Mouse (Mus musculus) lung, embryonic 14.5 days (tissue): ENCODE measurements around the gene Clstn2. TPM values are rescaled to one million over a fixed set of nuclear protein-coding genes. Genes with fewer than 3 reads are reported as not detected.

ENCODE experiments used
- ATAC-seq: fragments of 200-750 bp; cut with Nextera tagmentation; 2 replicates; pipeline ENCODE4 v1.8.0; 2017; ENCODE audit warnings: mild to moderate bottlenecking, moderate TSS enrichment, moderate library complexity; ENCODE audit not compliant: insufficient read depth
- DNase-seq: peaks from one replicate; pipeline ENCODE4 v3.0.0-alpha.2; 2015
- H3K27ac ChIP-seq: fragments of 300-500 bp; sonication (generic); 2 replicates; pipeline ENCODE4 v1.5.1; 2014; ENCODE audit warnings: low read depth, mild to moderate bottlenecking, moderate library complexity
- H3K27me3 ChIP-seq: fragments of 300-500 bp; sonication (generic); 2 replicates; pipeline ENCODE4 v1.6.1; 2014; ENCODE audit warnings: low read length, control low read depth; ENCODE audit not compliant: insufficient read depth
- H3K36me3 ChIP-seq: fragments of 300-500 bp; sonication (generic); 2 replicates; pipeline ENCODE4 v1.6.1; 2014; ENCODE audit warnings: control low read depth; ENCODE audit not compliant: insufficient read depth
- H3K4me1 ChIP-seq: fragments of 300-500 bp; sonication (generic); 2 replicates; pipeline ENCODE4 v1.6.1; 2014; ENCODE audit warnings: antibody characterized with exemption, control low read depth; ENCODE audit not compliant: insufficient read depth
- H3K4me2 ChIP-seq: fragments of 300-500 bp; sonication (generic); 2 replicates; pipeline ENCODE4 v1.6.1; 2014; ENCODE audit warnings: mild to moderate bottlenecking
- H3K4me3 ChIP-seq: fragments of 300-500 bp; sonication (generic); 2 replicates; pipeline ENCODE4 v1.5.1; 2014; ENCODE audit warnings: low read depth, low read length
- H3K9ac ChIP-seq: fragments of 300-500 bp; sonication (generic); 2 replicates; pipeline ENCODE4 v1.6.1; 2014
- H3K9me3 ChIP-seq: fragments of 300-500 bp; sonication (generic); 2 replicates; pipeline ENCODE4 v1.6.1; 2016; ENCODE audit warnings: low read depth, low read length, control low read depth
- CTCF ChIP-seq: IDR thresholded peaks from 2 replicates; pipeline ENCODE4 v1.5.1; 2016; ENCODE audit warnings: antibody characterized with exemption, low read depth
- WGBS: fragments of 180-500 bp; shearing (Covaris S2); extraction: QIAGEN DNeasy Blood & Tissue Kit; methylation state at CpG from one replicate; pipeline ENCODE4 v1.1.7; 2014; 5-methylcytosine and 5-hydroxymethylcytosine counted together
- polyA plus RNA-seq: library from polyadenylated mRNA; unstranded; fragments of >200 nt; fragmentation: Nextera tagmentation; extraction: Ambion mirVana; gene quantifications from 2 replicates; pipeline ENCODE4 v1.2.1, GENCODE M21; 2014

Gene Clstn2
- polyA plus RNA-seq, 1 experiment from 2014 or later = 2.0 TPM

DNA sequence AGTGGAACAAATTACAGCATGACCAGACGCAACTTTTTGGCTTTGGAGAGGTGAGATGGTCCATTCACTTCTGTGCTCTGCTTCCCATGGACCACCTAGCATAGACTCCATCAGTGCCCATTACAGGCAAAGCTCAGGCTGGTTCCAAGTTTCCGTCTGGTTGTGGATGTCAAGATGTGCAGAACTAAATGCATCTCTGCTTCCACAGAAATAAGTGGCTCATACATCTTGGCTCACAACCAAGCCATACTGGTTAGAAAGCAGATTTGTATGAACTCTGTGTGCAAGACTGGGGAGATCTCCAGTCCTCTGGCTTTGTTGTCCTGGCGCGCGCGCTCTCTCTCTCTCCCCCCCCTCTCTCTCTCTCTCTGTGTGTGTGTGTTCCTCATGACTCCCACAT is 537.9 kb downstream of the Clstn2 start:
- no peak for TF ChIP-seq CTCF
- Histone ChIP-seq H3K27me3 (no peaks in the 10 kb centered on the region), H3K4me3 (no peak overlapping the region), H3K36me3 (no peaks in the 10 kb centered on the region), H3K9me3 (no peaks in the 10 kb centered on the region), H3K9ac (no peak overlapping the region), H3K4me2 (no peak overlapping the region), H3K27ac (no peak overlapping the region), H3K4me1 (no peaks in the 10 kb centered on the region; the same call in 1 of the 2 replicates)
- WGBS = 82% methylated on average over 6 of the region's 6 CpGs
- ATAC-seq = no peak
- peak; percentile 35 for DNase-seq

DNA sequence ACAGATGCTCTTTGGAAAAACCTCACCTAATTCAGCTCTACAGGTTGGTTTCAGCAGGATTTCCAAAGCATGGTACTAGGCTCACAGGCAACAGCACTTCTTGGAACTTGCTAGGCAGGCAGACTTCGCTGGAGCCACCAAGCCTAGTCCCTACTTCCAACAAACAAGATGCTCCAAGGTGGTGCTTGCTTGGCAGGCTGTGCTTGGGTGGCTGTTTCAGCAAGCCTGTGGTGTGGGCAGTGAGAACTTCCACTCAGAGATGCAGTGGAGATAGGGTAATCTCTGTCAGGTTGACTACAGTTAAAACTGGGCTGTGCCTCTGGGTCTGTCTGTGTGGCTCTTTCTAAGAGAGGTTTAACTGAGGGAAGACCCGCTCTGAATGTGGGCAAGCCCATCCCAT is 541.4 kb downstream of the Clstn2 start:
- Histone ChIP-seq H3K4me3 (no peak overlapping the region), H3K27me3 (no peaks in the 10 kb centered on the region), H3K4me1 (no peaks in the 10 kb centered on the region; the same call in 1 of the 2 replicates), H3K4me2 (no peak overlapping the region), H3K27ac (no peak overlapping the region), H3K9ac (no peak overlapping the region), H3K36me3 (no peaks in the 10 kb centered on the region), H3K9me3 (no peaks in the 10 kb centered on the region)
- no peak for TF ChIP-seq CTCF
- 86% methylated on average over 2 of the region's 2 CpGs for WGBS
- no peak for DNase-seq
- ATAC-seq = no peak

DNA sequence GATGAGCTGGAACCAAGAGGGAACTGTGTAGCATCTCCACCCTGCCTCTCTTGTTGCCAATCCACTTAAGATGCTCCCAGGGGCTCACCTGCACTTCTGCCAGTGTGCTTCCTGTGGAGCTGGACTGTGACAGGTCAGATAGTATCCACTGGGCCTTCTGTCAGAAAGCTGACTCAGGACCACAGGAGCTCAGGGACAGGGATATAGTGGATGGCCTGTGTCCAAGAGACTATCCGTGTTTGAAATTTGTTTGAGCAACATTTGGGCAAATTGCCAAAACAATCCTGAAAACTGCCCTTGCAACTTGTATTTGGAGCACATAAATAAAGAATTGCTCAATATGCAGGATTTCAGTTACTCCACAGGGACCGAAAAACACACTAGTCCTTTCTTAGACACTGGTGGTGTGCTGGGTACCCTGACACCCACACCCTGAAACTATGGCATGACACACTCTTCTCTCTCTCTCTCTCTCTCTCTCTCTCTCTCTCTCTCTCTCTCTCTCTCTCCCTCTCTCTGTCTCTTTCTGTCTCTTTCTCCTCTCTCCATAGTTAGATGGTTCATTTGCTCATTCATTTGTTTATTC is 542.3 kb downstream of the Clstn2 start:
- H3K36me3 ChIP-seq = no peaks in the 10 kb centered on the region
- ATAC-seq = peak; percentile 90
- H3K4me2 ChIP-seq = no peak overlapping the region
- DNase-seq = peak; percentile 95
- WGBS = 30% methylated on average over 2 of the region's 2 CpGs
- H3K4me3 ChIP-seq = no peak overlapping the region
- H3K4me1 ChIP-seq = no peaks in the 10 kb centered on the region; the same call in 1 of the 2 replicates
- no peaks in the 10 kb centered on the region for H3K9me3 ChIP-seq
- H3K27ac ChIP-seq = no peak overlapping the region
- no peak overlapping the region for H3K9ac ChIP-seq
- no peak for TF ChIP-seq CTCF
- H3K27me3 ChIP-seq = no peaks in the 10 kb centered on the region

DNA sequence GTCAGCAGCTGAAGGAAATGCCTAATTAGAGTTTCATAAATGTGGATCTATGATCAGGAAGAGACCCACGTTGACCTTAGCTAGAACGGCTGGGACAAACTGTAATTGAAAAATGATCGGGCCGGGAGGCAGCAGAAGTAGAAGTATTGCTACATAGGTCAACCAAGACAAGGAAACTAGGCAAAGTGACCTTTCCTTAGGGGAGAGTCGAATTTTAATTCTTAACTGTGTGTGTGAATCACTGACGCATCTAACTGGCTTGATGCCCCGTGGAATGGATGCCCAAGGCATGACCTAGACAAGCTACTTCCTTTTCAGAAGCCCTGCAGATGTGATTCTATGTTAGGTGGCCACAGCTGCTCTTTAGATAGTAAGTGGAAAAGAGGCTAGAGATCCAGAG is 546.2 kb downstream of the Clstn2 start:
- no peak overlapping the region for H3K4me2 ChIP-seq
- H3K9me3 ChIP-seq = no peaks in the 10 kb centered on the region
- H3K4me1 ChIP-seq = no peaks in the 10 kb centered on the region; the same call in 1 of the 2 replicates
- H3K27me3 ChIP-seq = no peaks in the 10 kb centered on the region
- no peak for ATAC-seq
- no peak overlapping the region for H3K9ac ChIP-seq
- H3K27ac ChIP-seq = no peak overlapping the region
- WGBS = 64% methylated on average over 7 of the region's 7 CpGs
- TF ChIP-seq CTCF = no peak
- H3K36me3 ChIP-seq = no peaks in the 10 kb centered on the region
- H3K4me3 ChIP-seq = no peak overlapping the region
- no peak for DNase-seq

DNA sequence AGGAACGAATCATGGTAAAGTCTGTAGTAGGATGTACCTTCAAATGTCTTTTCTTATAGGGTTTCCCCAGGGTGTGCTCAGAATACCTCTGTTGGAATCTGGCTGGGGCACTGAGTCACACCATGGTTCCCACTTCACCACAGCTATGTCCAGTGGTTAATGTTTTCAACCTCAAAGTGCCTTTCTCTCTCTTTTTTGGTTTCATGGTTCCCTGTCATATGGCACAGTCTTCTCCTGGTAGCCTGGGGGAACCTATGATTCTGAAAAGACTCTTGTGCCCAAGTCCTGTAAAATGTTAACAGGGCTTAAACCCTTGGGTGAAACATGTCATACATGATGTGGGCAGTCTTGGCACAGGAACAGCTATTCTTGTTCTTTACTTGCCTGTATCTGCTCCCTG is 551.8 kb downstream of the Clstn2 start:
- Histone ChIP-seq H3K36me3 (no peaks in the 10 kb centered on the region), H3K4me3 (no peak overlapping the region), H3K9ac (no peak overlapping the region), H3K27me3 (no peaks in the 10 kb centered on the region), H3K4me1 (no peaks in the 10 kb centered on the region), H3K4me2 (no peak overlapping the region), H3K9me3 (no peaks in the 10 kb centered on the region), H3K27ac (no peak overlapping the region)
- ATAC-seq (no peak), DNase-seq (no peak)
- WGBS = 74% methylated on average over 1 of the region's 1 CpGs
- no peak for TF ChIP-seq CTCF

DNA sequence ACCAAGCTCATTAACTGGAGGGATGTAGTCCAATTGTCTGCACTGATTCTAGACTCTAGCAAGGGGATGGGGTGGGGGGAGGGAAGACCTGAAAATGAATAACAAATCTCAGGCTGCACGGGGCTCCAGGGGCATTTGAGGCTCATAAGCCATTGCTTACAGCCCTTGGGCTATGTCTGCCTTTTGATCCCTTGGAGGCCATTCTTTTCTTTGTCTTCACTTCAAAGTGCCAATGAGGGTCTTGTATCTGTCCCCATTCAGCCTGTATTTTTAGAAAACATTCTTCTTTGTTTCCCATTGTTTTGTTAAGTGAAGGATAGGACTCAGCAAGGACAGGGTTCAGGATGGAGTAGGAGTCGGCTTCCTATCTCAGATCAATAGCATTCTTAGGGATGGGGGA is 556.0 kb downstream of the Clstn2 start:
- Histone ChIP-seq H3K27me3 (no peaks in the 10 kb centered on the region), H3K4me2 (no peak overlapping the region), H3K9ac (no peak overlapping the region), H3K9me3 (no peaks in the 10 kb centered on the region), H3K36me3 (no peaks in the 10 kb centered on the region), H3K27ac (no peak overlapping the region), H3K4me1 (no peaks in the 10 kb centered on the region), H3K4me3 (no peak overlapping the region)
- ATAC-seq (no peak), DNase-seq (no peak)
- TF ChIP-seq CTCF = no peak
- WGBS = 59% methylated on average over 2 of the region's 2 CpGs

DNA sequence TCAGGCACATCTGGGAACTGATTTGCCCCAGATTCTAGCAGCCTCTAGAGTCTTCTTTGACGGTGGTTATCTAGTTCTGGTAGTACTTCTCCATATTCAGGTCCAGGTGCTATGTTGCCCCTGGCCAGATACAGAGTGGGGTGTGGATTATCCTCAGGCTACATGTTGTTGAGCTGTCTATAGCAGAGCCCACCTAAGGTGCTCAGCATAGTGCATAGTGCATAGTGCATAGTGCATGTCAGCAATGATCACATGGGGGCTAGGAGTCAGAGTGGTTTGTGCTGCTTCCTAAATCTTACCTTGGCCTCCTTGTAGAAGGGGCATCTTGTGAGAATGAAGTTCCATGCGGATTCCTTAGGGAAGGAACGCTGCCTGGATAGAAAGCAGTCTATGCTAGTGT is 556.5 kb downstream of the Clstn2 start:
- H3K9ac ChIP-seq = no peak overlapping the region
- no peak for ATAC-seq
- no peak for DNase-seq
- H3K27ac ChIP-seq = no peak overlapping the region
- no peak for TF ChIP-seq CTCF
- H3K36me3 ChIP-seq = no peaks in the 10 kb centered on the region
- no peaks in the 10 kb centered on the region for H3K4me1 ChIP-seq
- H3K4me2 ChIP-seq = no peak overlapping the region
- 75% methylated on average over 3 of the region's 3 CpGs for WGBS
- no peaks in the 10 kb centered on the region for H3K9me3 ChIP-seq
- no peaks in the 10 kb centered on the region for H3K27me3 ChIP-seq
- H3K4me3 ChIP-seq = no peak overlapping the region

DNA sequence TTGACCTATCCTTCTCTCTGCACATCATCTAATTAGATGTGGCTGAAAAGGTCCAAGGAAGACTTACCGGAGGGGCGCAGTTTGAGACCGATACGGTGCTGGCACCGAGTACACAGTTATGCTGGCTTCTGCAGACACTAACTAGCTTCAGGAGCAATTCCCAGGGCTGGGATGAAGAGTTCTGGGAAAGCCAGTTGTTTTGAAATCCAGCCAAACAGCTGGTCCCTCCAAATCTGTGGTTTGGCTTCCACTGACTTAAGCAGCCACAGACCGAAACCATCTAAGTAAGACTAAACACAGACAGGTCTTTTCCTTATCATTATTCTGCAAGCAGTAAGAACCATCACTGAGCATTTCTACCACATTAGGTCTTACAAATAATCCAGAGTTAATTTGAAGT is 558.1 kb downstream of the Clstn2 start:
- 67% methylated on average over 6 of the region's 6 CpGs for WGBS
- no peaks in the 10 kb centered on the region for H3K4me1 ChIP-seq
- ATAC-seq (0 out of 2 replicates have a peak, but pooled peaks have one; percentile 28), DNase-seq (peak; percentile 79)
- H3K27me3 ChIP-seq = no peaks in the 10 kb centered on the region
- no peaks in the 10 kb centered on the region for H3K9me3 ChIP-seq
- no peaks in the 10 kb centered on the region for H3K36me3 ChIP-seq
- H3K4me2 ChIP-seq = no peak overlapping the region
- no peak for TF ChIP-seq CTCF
- H3K27ac ChIP-seq = no peak overlapping the region
- H3K9ac ChIP-seq = no peak overlapping the region
- no peak overlapping the region for H3K4me3 ChIP-seq
